Mouse (Mus musculus) limb, embryonic 11.5 days (tissue): ENCODE measurements around the gene Nfs1. TPM values are rescaled to one million over a fixed set of nuclear protein-coding genes. Genes with fewer than 3 reads are reported as not detected.
"Not testable (repeated sequence)": the region's sequence is repeated elsewhere in the genome, so short reads cannot be mapped to it uniquely, and the experiment has no call there.

Experiments used
- ATAC-seq: fragments of 200-750 bp; cut with Nextera tagmentation; 2 replicates; pipeline ENCODE4 v1.8.0; 2017; ENCODE audit warnings: low read depth; ENCODE audit not compliant: insufficient number of reproducible peaks, low FRiP score, low TSS enrichment
- DNase-seq: peaks from one replicate; pipeline ENCODE4 v3.0.0-alpha.2; 2015; ENCODE audit warnings: low spot score
- H3K27ac ChIP-seq: fragments of 300-500 bp; sonication (generic); replicated peaks from 2 replicates; pipeline ENCODE4 v1.5.1; 2014; ENCODE audit warnings: low read depth, mild to moderate bottlenecking, low read length
- H3K27me3 ChIP-seq: fragments of 300-500 bp; sonication (generic); 2 replicates; pipeline ENCODE4 v1.6.1; 2014; ENCODE audit warnings: mild to moderate bottlenecking, low read length, mixed read lengths; ENCODE audit not compliant: control insufficient read depth, insufficient read depth
- H3K36me3 ChIP-seq: fragments of 300-500 bp; sonication (generic); 2 replicates; pipeline ENCODE4 v1.6.1; 2014; ENCODE audit warnings: mild to moderate bottlenecking, low read length, moderate library complexity, mixed read lengths; ENCODE audit not compliant: control insufficient read depth, insufficient read depth
- H3K4me1 ChIP-seq: fragments of 300-500 bp; sonication (generic); 2 replicates; pipeline ENCODE4 v1.6.1; 2014; ENCODE audit warnings: low read length, mixed read lengths; ENCODE audit not compliant: control insufficient read depth, insufficient read depth
- H3K4me2 ChIP-seq: fragments of 300-500 bp; sonication (generic); 2 replicates; pipeline ENCODE4 v1.6.1; 2014; ENCODE audit warnings: low read depth, mild to moderate bottlenecking, moderate library complexity; ENCODE audit not compliant: severe bottlenecking
- H3K4me3 ChIP-seq: fragments of 300-500 bp; sonication (generic); 2 replicates; pipeline ENCODE4 v1.5.1; 2014; ENCODE audit warnings: low read depth, low read length
- H3K9ac ChIP-seq: fragments of 300-500 bp; sonication (generic); 2 replicates; pipeline ENCODE4 v1.6.1; 2014; ENCODE audit warnings: mild to moderate bottlenecking, low read length
- H3K9me3 ChIP-seq: fragments of 300-500 bp; sonication (generic); 2 replicates; pipeline ENCODE4 v1.6.1; 2016; ENCODE audit warnings: low read length; ENCODE audit not compliant: control insufficient read depth
- WGBS: fragments of 180-500 bp; shearing (Covaris S2); extraction: QIAGEN DNeasy Blood & Tissue Kit; methylation state at CpG from one replicate; pipeline ENCODE4 v1.1.7; 2014; 5-methylcytosine and 5-hydroxymethylcytosine counted together
- polyA plus RNA-seq: library from polyadenylated mRNA; unstranded; fragments of >200 nt; fragmentation: Nextera tagmentation; extraction: Ambion mirVana; gene quantifications from 2 replicates; pipeline ENCODE4 v1.2.1, GENCODE M21; 2014

Gene Nfs1
- polyA plus RNA-seq, result 33.0 and 34.9 TPM in 2 replicates

DNA sequence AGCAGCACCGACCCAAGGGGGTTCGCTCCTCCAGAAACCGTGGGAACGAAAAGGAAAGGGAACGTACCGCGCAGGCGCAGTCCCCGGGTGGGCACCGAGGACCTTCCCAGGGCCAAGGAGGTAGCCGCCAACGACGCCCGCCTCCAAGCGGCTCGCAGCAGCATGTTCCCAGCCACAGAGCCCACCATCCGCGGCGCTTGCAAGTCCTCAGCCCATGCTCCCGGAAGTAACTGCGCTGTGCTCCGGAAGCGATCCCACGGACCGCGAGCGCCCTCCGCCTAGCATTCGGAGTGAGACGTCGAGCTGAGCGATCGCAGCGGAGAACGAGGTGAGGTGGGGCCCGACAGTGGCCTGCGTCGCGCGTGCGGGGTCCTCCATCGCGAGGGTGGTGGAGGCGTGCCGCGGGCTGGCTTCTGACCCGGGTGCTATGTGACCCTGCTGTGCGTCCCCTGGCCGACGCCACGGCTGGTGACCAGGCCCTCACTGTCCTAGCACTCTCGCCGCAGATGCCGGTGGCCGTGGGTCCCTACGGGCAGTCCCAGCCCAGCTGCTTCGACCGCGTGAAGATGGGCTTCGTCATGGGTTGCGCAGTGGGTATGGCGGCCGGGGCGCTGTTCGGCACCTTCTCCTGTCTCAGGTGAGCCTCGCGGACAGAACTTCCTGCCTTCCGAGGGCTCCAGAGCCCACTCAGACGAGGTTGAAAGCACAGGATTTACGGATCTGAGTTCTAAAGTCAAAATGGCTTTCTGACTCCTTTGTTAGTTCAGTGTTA, at the start of gene Nfs1, which contains the start of gene Romo1:
TSS of gene Nfs1 (minus strand) at position 234 of the 772 bp plus-strand sequence.
TSS of gene Romo1 (plus strand) at position 87 of the 772 bp plus-strand sequence.
- Histone ChIP-seq H3K9me3 (no peaks in the 10 kb centered on the region), H3K9ac (peak within 1 kb of the TSS; percentile 93), H3K36me3 (peaks cover 6% of the 10 kb centered on the region), H3K27me3 (no peaks in the 10 kb centered on the region), H3K4me3 (peak within 1 kb of the TSS; percentile 86), H3K4me1 (no peaks in the 10 kb centered on the region), H3K27ac (peak within 1 kb of the TSS; percentile 90), H3K4me2 (peak within 1 kb of the TSS; percentile 55)
- peak; percentile 97 for ATAC-seq
- DNase-seq, result peak; percentile 98
- WGBS, result under 1% methylated on average over 70 of the region's 70 CpGs

DNA sequence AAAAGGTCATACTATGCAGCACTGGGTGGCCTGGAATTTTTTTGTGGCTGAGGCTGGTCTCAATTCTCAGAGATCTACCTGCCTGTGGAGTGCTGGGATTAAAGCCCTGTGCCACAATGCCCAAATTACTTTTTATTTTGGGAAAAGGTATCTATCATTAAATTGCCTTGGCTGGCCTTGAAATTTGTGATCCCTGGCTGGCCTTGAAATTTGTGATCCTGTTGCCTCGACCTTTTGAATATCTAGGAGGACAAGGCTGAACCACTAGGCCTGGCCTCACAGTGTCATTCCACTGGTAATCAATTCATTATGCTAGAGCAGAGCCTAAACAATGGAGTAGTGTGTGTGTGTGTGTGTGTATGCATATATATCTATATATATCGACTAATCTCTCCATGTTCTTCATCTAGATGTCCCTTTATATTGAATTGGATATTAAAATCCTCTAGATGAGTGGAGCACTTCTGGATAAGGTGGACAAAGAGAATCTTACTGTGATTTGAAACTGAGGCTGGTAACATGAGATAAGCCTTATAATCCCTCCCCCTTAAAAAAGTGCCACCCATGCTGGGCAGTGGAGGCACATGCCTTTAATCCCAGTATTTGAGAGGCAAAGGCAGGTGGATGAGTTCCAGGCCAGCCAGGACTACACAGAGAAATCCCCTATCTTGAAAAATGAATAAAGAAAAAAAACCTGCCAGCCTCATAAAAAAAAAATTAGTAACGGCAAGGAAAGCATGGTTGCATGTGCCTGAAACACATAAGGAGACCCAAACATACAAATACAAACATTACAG, 49.3 kb upstream of the Nfs1 start:
- Histone ChIP-seq H3K4me2 (no peak overlapping the region), H3K4me1 (peaks cover 4% of the 10 kb centered on the region), H3K9me3 (no peaks in the 10 kb centered on the region), H3K36me3 (no peaks in the 10 kb centered on the region), H3K4me3 (no peak overlapping the region), H3K27me3 (no peaks in the 10 kb centered on the region), H3K27ac (no peak overlapping the region), H3K9ac (no peak overlapping the region)
- 85% methylated on average over 3 of the region's 3 CpGs for WGBS
- DNase-seq (no peak), ATAC-seq (no peak)

DNA sequence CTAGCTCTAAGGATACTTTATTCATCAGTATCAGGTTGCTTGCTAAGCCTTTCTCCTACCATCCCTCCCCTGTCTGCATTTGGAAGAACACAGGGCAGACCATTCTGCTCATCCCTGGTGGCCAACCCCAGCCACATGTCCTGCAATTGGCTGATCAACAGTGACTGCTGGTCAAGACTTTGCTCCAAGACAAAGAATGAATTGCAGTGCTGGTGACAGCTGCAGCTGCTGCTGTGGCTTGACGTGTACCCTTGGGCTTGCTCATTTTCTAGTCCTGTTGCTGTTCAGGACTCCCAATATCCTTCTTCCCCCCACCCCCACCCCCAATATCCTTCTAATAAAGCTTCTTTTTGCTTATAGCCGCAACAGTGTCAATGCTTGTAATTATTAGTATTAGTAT, 48.1 kb upstream of the Nfs1 start:
- Histone ChIP-seq H3K4me1 (no peaks in the 10 kb centered on the region), H3K4me2 (no peak overlapping the region), H3K9ac (no peak overlapping the region), H3K36me3 (no peaks in the 10 kb centered on the region), H3K27ac (no peak overlapping the region), H3K27me3 (no peaks in the 10 kb centered on the region), H3K9me3 (no peaks in the 10 kb centered on the region), H3K4me3 (no peak overlapping the region)
- DNase-seq, result no peak
- no peak for ATAC-seq
- WGBS, result 80% methylated on average over 2 of the region's 2 CpGs

DNA sequence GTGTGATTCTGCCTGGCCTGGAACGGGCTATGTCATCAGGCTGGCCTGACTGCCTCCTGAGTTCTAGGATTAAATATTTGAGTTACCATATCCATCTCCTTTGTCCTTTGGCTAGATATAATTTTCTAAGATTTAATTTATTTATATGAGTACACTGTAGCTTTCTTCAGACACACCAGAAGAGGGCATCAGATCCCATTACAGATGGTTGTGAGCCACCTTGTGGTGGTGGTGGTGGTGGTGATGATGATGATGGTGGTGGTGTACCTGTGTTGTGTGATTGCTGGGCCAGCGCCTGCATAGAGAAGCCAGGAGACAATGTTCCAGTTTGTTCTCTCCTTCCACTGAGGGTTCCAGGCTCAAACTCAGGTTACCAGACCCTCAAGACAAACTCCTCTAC, 47.6 kb upstream of the Nfs1 start:
- Histone ChIP-seq H3K36me3 (no peaks in the 10 kb centered on the region), H3K27ac (no peak overlapping the region), H3K9ac (no peak overlapping the region), H3K4me2 (no peak overlapping the region), H3K4me3 (no peak overlapping the region), H3K9me3 (no peaks in the 10 kb centered on the region), H3K4me1 (no peaks in the 10 kb centered on the region), H3K27me3 (no peaks in the 10 kb centered on the region)
- WGBS, result 88% methylated on average over 2 of the region's 2 CpGs
- ATAC-seq, result no peak
- no peak for DNase-seq

DNA sequence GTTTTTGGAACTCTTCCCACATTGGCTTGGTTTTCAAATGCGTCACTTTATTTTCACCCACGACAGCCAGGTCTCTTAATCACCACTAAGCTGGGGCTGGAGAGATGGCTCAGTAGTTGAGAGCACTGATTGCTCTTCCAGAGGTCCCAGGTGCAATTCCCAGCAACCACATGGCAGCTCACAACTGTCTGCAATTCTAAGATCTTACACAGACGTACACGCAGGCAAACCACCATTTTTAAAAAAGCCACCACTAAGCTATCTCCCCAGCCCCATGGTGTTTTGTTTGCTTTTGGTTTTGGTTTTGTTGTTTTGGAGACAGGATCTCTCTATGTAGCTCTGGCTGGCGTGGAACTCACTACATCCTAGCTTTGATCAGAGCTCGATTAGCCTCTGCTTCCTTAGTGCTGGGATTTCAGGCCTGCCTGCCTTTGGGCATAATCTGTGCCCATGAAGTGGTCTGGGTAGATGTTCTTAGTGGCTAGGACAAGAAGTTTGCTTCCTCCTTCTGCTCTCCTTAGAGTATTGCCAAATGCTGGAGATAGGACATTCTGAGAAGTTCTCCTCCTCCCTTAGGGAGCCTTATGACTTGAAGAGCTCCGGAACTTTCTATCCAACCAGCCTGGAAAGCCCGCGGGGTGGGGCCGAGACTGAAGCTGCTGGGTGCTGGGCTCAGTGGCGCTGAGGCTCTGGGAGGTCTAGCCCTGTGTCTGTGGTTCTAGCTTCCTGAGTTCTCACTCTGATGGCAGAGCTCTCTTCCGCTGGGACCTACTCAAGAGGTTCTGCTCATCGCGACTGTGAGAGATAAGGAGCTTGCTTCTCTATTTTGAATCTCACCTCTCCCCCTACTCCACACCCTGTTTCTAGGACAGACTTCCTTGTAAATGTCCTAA, 46.3 kb upstream of the Nfs1 start:
- Histone ChIP-seq H3K9me3 (no peaks in the 10 kb centered on the region), H3K9ac (no peak overlapping the region), H3K4me2 (no peak overlapping the region), H3K4me1 (no peaks in the 10 kb centered on the region), H3K27me3 (no peaks in the 10 kb centered on the region), H3K4me3 (no peak overlapping the region), H3K27ac (no peak overlapping the region), H3K36me3 (no peaks in the 10 kb centered on the region)
- ATAC-seq (no peak), DNase-seq (no peak)
- 82% methylated on average over 14 of the region's 14 CpGs for WGBS

DNA sequence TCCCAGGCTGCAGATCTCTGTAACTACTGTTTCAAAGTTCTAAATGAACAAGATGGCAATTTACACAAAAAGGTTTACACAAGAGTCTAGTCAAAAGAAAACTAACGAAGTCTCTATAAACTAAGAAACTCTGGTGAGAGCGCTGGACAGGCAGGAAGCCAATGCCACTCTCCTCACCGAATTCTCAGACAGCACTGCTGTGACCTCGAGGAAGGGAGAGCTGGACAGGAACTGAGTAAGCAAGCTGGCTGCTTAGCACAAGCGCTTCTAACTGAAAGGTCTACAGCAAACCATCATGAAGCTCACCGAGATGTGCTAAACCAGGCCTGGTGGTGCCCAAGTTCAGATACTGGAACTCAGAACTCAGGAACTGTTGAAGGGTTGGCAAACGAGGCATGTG, 45.3 kb upstream of the Nfs1 start:
- not testable (repeated sequence) for DNase-seq, H3K27me3 ChIP-seq, H3K4me1 ChIP-seq, H3K4me2 ChIP-seq, ATAC-seq, H3K9ac ChIP-seq, H3K9me3 ChIP-seq, H3K36me3 ChIP-seq, H3K4me3 ChIP-seq, H3K27ac ChIP-seq
- 87% methylated on average over 7 of the region's 7 CpGs for WGBS

DNA sequence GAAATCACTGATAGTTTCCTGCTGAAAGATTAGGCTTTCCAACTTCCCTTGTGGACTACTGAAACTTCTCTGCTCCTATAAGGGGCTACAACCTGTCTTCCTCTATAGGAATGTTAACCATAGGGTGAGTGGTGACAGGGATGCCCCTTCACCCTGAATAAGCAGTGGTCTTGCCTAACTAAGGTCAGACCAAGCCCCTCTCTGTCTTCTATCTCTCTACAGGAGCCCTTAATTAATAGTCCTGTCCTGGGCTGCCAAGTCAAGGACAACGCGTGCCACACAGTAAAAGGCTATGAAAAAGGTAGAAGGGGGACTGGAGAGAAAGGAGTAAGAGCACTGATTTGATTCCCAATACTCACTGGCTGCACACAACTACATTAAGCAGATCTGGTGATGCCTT, 37.6 kb upstream of the Nfs1 start:
- 78% methylated on average over 2 of the region's 2 CpGs for WGBS
- Histone ChIP-seq H3K9me3 (no peaks in the 10 kb centered on the region), H3K9ac (no peak overlapping the region), H3K4me2 (no peak overlapping the region), H3K4me3 (no peak overlapping the region), H3K4me1 (peaks cover 4% of the 10 kb centered on the region; the same call in 1 of the 2 replicates), H3K36me3 (peaks cover 9% of the 10 kb centered on the region), H3K27me3 (no peaks in the 10 kb centered on the region), H3K27ac (no peak overlapping the region)
- DNase-seq, result no peak
- ATAC-seq, result no peak
